Mouse (Mus musculus) G1E (cell line): ENCODE measurements around the gene Ephb3. TPM values are rescaled to one million over a fixed set of nuclear protein-coding genes. Genes with fewer than 3 reads are reported as not detected.

Experiments used
- ATAC-seq: 2 replicates; pipeline ENCODE4 v1.8.0; 2016; ENCODE audit warnings: mild to moderate bottlenecking; ENCODE audit not compliant: insufficient number of reproducible peaks, poor library complexity, low FRiP score, severe bottlenecking; ENCODE audit errors: extremely low read depth
- DNase-seq: peaks from one replicate; pipeline ENCODE4 v3.0.0; 2012; ENCODE audit warnings: low spot score
- H3K27me3 ChIP-seq: 2 replicates; pipeline ENCODE4 v1.6.1; 2012; ENCODE audit warnings: mild to moderate bottlenecking, low read length, inconsistent platforms; ENCODE audit not compliant: insufficient read depth
- H3K36me3 ChIP-seq: replicated peaks from 2 replicates; pipeline ENCODE3; 2012; ENCODE audit warnings: mild to moderate bottlenecking, inconsistent platforms
- H3K4me1 ChIP-seq: 2 replicates; pipeline ENCODE4 v1.6.1; 2012; ENCODE audit warnings: low read depth, low read length, inconsistent platforms, mixed read lengths; ENCODE audit not compliant: insufficient read depth
- H3K4me3 ChIP-seq: 2 replicates; pipeline ENCODE4 v1.5.1; 2012; ENCODE audit warnings: low read depth, mild to moderate bottlenecking, inconsistent platforms, low read length, moderate library complexity, mixed read lengths
- H3K9me3 ChIP-seq: replicated peaks from 2 replicates; pipeline ENCODE4 v1.6.1; 2012; ENCODE audit warnings: inconsistent platforms
- CTCF ChIP-seq: IDR thresholded peaks from 2 replicates; pipeline ENCODE4 v1.5.1; 2012; ENCODE audit warnings: low read depth, low read length, inconsistent platforms, mixed read lengths
- GATA1 ChIP-seq: IDR thresholded peaks from 2 replicates; pipeline ENCODE4 v1.6.1; 2012; ENCODE audit warnings: borderline replicate concordance, low read length, inconsistent platforms, mixed read lengths
- GATA2 ChIP-seq: IDR thresholded peaks from 2 replicates; pipeline ENCODE4 v1.6.1; 2012; ENCODE audit warnings: low read depth, low read length, inconsistent platforms, borderline replicate concordance
- POLR2AphosphoS5 ChIP-seq: IDR thresholded peaks from 2 replicates; pipeline ENCODE4 v1.6.1; 2012; ENCODE audit warnings: low read depth, low read length, inconsistent platforms; ENCODE audit not compliant: insufficient replicate concordance
- TAL1 ChIP-seq: conservative IDR thresholded peaks from 2 replicates; pipeline ENCODE4 v1.6.1; 2012; ENCODE audit warnings: low read depth, low read length, inconsistent platforms, mixed read lengths
- polyA plus RNA-seq: library from polyadenylated mRNA; stranded (reverse); fragments of >175 nt; gene quantifications from 2 replicates; pipeline ENCODE4 v1.2.3, GENCODE M21; 2012
- total RNA-seq, 2 experiments: library from RNA; stranded (forward) in 1 of 2; stranded (reverse) in 1 of 2; fragments of 200-1000 nt in 1 of 2; fragments of >200 nt in 1 of 2; fragmentation: Nextera tagmentation in 1 of 2; gene quantifications; 2 replicates each; pipeline ENCODE4 v1.2.3; 2014 to 2017

Gene Ephb3
- total and polyA plus RNA-seq, 3 experiments = 0.82 TPM; not detected in 2

GRCm38 (mm10) chr16:21194182-21194581 is 10.4 kb upstream of the Ephb3 start:
- no peaks in the 10 kb centered on the region for H3K4me1 ChIP-seq
- no peak for ATAC-seq
- no peaks in the 10 kb centered on the region for H3K27me3 ChIP-seq
- TF ChIP-seq TAL1 (no peak), GATA1 (no peak), POLR2AphosphoS5 (no peak), CTCF (no peak), GATA2 (no peak)
- no peak overlapping the region for H3K4me3 ChIP-seq
- H3K36me3 ChIP-seq = no peaks in the 10 kb centered on the region
- DNase-seq = no peak
- no peaks in the 10 kb centered on the region for H3K9me3 ChIP-seq

GRCm38 (mm10) chr16:21195260-21195866 is 9.2 kb upstream of the Ephb3 start:
- DNase-seq (no peak), ATAC-seq (no peak)
- TF ChIP-seq GATA2 = no peak
- no peak for TF ChIP-seq POLR2AphosphoS5
- no peak for TF ChIP-seq GATA1
- TF ChIP-seq CTCF = no peak
- TF ChIP-seq TAL1 = no peak
- no peaks in the 10 kb centered on the region for H3K9me3 ChIP-seq
- no peaks in the 10 kb centered on the region for H3K27me3 ChIP-seq
- H3K36me3 ChIP-seq = no peaks in the 10 kb centered on the region
- H3K4me1 ChIP-seq = no peaks in the 10 kb centered on the region
- no peak overlapping the region for H3K4me3 ChIP-seq

- Histone ChIP-seq H3K4me3 (no peak overlapping the region), H3K9me3 (no peaks in the 10 kb centered on the region), H3K36me3 (no peaks in the 10 kb centered on the region), H3K27me3 (no peaks in the 10 kb centered on the region), H3K4me1 (no peaks in the 10 kb centered on the region)
- ATAC-seq = no peak
- DNase-seq = no peak
- TF ChIP-seq GATA1 (no peak), TAL1 (no peak), POLR2AphosphoS5 (no peak), GATA2 (no peak), CTCF (no peak)
Measured at GRCm38 (mm10) chr16:21196576-21196975, 8.0 kb upstream of the Ephb3 start.

- Histone ChIP-seq H3K4me3 (no peak overlapping the region), H3K36me3 (no peaks in the 10 kb centered on the region), H3K9me3 (no peaks in the 10 kb centered on the region), H3K27me3 (no peaks in the 10 kb centered on the region), H3K4me1 (no peaks in the 10 kb centered on the region)
- TF ChIP-seq TAL1 (no peak), CTCF (no peak), POLR2AphosphoS5 (no peak), GATA2 (no peak), GATA1 (no peak)
- DNase-seq (no peak), ATAC-seq (no peak)
Measured at GRCm38 (mm10) chr16:21197542-21197941, 7.0 kb upstream of the Ephb3 start.

GRCm38 (mm10) chr16:21198006-21198405 is 6.5 kb upstream of the Ephb3 start:
- no peak overlapping the region for H3K4me3 ChIP-seq
- no peaks in the 10 kb centered on the region for H3K36me3 ChIP-seq
- no peaks in the 10 kb centered on the region for H3K9me3 ChIP-seq
- DNase-seq (no peak), ATAC-seq (no peak)
- TF ChIP-seq POLR2AphosphoS5 = no peak
- TF ChIP-seq CTCF = no peak
- TF ChIP-seq GATA1 = no peak
- no peak for TF ChIP-seq GATA2
- no peak for TF ChIP-seq TAL1
- H3K4me1 ChIP-seq = no peaks in the 10 kb centered on the region
- no peaks in the 10 kb centered on the region for H3K27me3 ChIP-seq

GRCm38 (mm10) chr16:21198529-21198928 is 6.0 kb upstream of the Ephb3 start:
- no peak overlapping the region for H3K4me3 ChIP-seq
- no peaks in the 10 kb centered on the region for H3K9me3 ChIP-seq
- H3K36me3 ChIP-seq = no peaks in the 10 kb centered on the region
- no peak for ATAC-seq
- no peaks in the 10 kb centered on the region for H3K27me3 ChIP-seq
- TF ChIP-seq GATA1 = no peak
- TF ChIP-seq CTCF = no peak
- no peak for TF ChIP-seq POLR2AphosphoS5
- TF ChIP-seq GATA2 = no peak
- TF ChIP-seq TAL1 = no peak
- no peak for DNase-seq
- no peaks in the 10 kb centered on the region for H3K4me1 ChIP-seq
